Mouse (Mus musculus): ENCODE measurements at regions not wholly inside any gene's neighbourhood (a gene's known extent, or its start where the extent isn't known, plus 50 kb on each side); places are given as distances from the start of the nearest gene placed in this dataset.

- TF ChIP-seq CTCF (IDR thresholded peaks at IDR 0.05; ENCODE audit: low read depth, low read length) = no peak
- no peak for TF ChIP-seq POLR2A (IDR thresholded peaks at IDR 0.05; ENCODE audit: borderline replicate concordance, low read depth, low read length)
Observed at GRCm38 (mm10) chr13:83450820-83451219, 53.0 kb upstream of the Mef2c start.
